Mouse (Mus musculus) layer of hippocampus, adult 9-11 months (tissue): ENCODE data around the gene Tfip11.

Source experiments
- DNase-seq: peaks from one replicate; pipeline ENCODE4 v3.0.0; 2022

Tfip11 gene

DNA sequence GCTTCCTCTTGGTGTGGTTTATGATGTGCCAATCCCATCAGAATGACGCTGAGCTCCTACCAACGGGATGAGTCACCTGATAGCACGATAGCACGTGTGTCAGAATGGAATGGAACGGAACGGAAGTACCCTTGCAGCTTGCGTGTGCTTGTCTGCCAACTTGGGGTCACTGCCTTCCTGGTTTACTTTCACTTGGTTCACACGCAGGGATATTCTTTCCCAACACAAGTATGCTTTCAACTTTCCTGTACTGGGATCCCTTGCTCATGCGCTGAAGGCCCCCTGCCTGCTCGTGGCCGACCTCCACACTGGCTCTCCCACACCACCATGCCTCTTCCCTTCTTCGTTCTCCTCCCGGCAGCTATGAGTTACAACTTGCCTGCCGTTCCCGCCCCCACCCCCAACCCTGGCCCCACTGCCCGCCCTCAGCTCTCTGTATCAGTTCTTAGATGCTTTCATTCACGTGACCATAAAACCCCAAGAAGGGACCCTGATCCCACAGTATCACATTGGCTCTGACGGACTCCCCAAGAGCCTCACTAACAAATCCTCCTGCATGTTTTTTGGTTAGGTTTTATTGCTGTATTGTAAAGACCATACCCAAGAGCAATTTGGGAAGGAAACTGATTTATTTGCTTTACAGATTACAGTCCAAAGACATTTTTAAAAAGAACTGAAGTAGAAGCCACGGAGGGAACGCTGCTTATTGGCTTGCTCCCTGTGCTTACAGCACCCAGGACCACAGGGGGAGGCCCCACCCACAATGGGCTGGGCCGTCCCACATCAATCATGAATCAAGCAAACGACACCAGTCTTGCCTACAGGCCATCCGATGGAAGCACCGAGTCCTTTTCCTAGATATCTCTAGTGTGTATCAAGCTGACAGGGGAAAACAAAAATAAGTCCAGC is 1.3 kb upstream of the Tfip11 start:
- DNase-seq = no peak

DNA sequence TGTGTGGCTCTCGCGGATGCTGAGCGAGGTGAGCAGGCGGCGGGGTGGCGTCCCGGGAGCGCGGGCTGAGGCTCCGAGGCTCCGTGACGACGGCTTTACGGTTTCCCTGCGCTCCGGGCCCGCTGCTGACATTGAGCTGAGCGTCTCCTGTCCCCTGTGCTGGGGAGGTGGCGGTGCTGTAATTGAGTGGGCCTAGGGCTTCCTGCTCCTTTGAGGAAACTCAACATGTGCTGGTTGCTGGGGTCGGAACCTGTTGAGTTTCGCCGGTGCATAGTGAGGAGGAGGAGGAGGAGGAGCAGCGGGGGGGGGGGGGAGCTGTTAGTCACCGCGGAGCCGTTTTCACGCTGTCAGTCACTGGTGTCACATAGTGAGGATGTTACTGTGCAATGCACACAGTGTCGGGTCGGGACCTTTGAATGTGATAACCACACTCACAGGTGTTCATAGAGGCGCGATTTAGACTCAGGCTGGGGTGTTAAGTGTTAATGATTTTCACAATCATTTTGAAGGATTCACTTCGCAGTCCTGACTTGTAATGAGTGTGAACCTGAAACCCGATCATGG is 370 bp downstream of the Tfip11 start:
- DNase-seq = no peak

DNA sequence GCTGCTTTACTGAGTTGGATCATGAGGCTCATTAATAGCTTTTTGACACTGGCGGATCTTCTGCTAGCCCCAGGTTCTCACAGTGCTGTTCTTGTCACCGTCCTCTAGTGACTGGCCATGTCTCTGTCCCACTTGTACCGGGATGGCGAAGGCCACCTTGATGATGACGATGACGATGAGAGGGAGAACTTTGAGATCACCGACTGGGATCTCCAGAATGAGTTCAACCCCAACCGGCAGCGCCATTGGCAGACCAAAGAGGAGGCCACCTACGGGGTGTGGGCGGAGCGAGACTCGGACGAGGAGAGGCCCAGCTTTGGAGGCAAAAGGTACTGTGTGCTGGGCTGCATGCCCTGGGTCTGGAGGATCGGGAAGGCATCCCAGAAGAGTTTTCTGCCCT is 1.7 kb downstream of the Tfip11 start:
- no peak for DNase-seq

DNA sequence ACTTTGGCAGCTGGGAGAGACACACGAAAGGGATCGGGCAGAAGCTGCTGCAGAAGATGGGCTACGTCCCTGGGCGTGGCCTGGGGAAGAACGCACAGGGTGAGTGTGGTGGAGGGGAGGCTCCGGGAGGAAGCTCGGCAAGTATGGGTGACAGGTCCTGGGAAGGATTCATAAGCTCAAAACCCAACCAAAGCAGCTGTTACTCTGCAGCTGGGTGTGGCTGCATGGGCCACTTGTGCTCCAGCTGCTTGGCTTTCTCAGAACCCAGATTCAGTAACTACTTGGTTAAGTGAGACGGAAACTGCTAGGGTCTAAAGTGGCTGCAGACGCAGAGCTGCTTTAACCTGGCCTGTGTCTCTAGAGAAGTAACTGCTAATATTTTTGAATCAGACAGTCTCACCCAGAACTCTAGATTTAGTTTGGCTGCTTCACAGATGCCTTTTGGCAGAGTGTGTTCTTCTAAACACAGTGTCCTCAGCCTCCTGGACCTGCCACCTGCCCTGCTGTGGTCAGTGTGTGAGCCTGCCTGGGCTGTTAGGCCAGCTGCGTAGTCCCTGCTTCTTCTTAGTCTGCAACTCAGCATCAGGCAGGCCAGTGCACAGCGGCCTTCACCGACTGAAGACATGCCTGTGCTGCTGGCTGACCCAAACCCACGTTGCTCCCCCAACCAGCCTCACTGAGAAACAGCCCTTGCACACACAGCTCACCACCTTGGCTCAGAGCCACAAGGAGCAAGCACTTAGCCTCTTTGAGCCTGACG is 3.8 kb downstream of the Tfip11 start:
- DNase-seq = no peak

DNA sequence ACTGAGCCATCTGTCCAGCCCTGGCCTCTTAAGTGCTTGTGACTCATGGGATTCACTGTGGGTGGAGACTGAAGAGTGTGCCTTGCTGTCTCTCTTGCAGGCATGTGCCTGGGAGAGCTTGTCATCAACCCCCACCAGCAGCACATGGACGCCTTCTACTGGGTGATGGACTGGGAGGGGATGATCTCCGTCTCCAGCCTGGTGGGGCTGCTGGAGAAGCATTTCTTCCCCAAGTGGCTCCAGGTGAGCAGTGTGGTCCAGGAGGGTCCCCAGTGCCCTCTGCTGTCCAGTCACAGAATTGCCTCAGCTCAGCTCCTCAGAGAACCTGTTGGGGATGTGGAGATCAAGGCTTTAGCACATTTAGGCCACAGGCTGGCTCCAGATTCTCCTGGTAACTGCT is 9.3 kb downstream of the Tfip11 start:
- DNase-seq = no peak

DNA sequence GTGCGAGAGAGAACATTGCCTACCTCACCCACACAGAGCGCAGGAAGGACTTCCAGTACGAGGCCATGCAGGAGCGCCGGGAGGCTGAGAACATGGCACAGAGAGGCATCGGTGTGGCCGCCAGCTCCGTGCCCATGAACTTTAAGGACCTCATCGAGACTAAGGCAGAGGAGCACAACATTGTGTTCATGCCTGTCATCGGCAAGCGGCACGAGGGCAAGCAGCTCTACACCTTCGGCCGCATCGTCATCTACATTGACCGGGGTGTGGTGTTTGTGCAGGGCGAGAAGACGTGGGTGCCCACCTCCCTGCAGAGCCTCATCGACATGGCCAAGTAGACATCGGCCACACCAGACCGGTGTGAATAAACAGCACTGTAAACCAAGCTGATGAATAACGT is 10.8 kb downstream of the Tfip11 start:
- no peak for DNase-seq

DNA sequence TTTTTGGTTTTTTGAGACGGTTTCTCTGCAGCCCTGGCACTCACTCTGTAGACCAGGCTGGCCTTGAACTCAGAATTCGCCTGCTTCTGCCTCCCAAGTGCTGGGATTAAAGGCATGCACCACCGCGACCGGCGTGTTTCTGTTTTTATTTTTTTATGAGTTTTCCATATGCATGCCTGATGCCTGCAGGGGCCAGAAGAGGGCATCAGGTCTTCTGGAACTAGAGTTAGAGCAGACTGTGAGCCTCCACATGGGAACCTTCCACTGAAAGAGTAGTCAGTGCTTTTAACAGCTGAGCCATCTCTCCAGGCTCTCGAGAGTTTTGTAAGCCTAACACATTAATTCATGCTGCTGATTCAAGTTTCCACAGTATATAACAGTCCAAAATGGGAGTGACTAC is 13.1 kb downstream of the Tfip11 start:
- no peak for DNase-seq

DNA sequence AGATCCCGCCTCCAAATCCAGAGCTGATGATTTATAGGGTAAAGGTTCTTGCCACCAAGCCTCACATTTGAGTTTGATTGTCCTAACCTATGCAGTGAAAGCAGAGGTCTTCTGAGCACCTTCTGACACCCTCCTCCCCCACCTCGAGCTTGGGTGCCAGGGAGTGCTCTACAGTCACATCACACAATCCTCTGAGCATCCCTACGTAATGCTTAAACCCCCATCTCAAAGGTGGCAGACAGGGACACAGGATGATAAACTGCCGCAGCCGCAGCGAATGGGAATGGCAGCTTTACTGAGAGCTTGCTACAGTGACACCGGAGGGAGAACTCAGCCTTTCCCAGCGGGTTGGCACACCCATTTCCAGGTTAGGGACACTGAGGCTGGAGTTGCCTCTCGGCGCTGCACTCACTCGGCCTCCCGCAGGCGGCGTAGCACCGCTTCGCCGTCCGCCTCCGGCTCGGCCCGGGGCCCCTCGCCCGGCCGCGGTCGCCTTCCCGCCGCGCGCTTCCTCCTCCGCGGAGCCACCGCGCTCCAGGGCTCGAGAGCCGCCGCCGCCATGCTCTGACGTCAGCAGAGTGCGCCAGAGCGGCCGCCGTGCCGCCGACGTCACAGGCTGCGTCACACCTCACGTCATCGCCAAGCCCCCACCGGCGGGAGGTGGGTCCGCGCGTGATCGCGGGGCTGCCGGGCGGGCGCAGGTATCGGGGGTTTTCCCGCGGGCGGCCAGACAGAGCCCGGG is 16.5 kb downstream of the Tfip11 start, which contains the start of the genes Srrd and Hps4:
Gene Srrd, minus strand, starts transcription at position 578 of the 742 bp plus-strand sequence.
Gene Hps4, plus strand, starts transcription at position 621 of the 742 bp plus-strand sequence.
- DNase-seq = peak; percentile 79

DNA sequence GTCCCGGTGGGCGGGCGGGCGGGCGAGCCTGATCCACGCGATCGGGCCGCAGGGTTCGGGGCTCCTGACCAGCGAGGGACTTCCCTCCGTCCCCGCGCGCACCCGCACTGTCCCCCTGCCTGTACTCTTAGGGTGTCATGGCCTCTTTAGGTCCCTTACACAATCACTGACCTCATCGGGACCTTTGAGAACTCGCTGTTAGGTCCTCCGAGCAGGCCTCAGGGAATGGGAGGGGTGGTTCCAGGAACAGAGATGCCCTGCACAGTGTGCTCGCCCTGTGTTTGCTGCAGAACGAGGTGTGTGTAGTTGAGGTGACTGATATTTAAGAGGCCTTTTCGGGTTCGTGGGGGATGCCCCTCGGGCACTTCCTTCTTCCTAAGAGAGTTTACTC is 17.0 kb downstream of the Tfip11 start:
- peak; percentile 57 for DNase-seq

DNA sequence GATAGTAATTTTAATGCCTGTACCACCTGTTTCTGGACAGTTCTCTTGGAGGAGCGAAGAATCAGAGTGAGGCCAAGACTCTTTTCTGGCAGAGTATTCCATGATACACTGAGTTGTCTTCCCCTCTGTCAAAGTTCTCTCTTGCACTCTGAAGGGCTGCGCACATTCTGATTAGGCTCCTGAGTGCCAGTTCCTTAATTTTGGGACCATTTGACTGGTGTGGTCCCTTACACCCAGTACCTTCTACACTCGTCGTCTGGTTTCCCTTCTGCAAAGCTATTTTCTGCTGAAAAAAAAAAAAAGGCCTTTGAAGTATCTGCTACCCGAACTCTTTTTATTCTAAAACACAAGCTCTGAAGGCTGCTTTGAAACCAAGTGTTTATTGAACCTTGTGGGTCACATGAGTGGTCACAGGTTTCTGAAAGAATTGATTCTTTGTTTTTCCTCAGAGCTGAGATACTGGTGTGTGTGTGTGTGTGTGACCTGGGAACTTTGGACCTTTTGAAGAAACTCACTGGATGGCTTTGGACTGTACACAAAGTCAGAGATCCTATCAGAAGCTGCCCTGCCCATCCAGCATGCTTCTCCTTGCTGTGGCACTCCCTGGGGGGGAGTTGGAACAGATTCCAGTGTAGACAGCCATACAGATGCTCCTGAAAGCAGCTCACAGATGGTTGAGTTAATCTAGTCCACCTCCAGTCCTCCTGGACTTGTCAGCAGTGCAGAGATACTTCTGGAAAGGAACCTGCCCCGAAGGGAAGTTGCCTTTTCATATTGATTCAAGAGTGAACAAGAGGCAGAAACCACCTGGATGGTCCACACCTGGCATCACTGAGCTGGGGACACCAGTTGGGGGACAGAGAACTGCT is 18.2 kb downstream of the Tfip11 start:
- DNase-seq = peak; percentile 84

DNA sequence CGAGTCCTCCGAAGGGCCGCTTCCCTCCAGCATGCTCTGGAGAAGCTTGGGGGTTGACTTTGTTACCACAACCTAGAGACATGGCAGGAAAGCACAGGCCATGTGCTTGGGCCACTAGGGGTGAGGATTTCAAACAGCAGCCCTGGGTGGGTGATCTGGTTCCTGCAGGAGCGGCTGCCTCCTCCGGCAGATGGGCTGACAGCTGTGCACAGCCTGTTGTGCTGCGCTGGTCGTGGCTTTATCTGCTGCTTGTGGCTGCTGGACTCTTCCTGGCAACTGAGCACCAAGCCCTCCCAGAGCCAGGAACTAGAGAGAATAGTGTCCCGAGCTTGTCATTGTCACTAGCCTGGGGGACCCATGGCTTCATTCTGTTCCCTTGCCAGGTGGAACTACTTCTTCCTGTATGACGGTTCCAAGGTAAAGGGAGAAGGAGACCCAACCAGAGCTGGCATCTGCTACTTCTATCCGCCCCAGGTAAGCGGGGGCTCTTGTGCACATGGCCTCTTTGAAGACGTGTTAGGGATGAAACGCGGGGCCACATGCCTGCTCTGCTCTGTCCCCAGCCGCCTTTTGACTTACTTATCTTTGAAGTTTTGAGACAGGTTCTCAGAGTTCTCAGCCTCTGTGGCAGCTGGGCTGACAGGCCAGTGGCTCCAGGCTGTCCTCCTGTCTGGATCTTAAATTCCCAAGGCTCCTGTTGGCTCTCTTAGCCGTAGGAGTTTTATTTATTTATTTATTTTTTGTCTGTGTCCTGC is 20.2 kb downstream of the Tfip11 start:
- no peak for DNase-seq

DNA sequence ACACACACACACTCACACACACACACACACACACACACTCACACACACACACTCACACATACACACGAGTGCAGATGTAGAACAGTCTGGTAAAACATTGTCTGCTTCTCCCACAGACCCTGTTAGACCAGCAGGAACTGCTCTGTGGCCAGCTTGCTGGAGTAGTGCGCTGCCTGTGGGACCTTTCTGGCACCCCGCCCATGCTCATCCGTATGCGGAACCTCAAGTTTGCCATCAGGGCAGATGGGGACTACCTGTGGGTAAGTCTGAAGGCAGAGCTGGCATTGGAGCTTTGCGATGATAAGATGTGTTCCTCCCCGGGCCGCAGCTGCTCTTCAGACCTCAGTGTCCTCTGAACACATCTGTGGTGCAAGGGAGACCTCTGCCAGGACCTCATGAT is 23.0 kb downstream of the Tfip11 start:
- no peak for DNase-seq

DNA sequence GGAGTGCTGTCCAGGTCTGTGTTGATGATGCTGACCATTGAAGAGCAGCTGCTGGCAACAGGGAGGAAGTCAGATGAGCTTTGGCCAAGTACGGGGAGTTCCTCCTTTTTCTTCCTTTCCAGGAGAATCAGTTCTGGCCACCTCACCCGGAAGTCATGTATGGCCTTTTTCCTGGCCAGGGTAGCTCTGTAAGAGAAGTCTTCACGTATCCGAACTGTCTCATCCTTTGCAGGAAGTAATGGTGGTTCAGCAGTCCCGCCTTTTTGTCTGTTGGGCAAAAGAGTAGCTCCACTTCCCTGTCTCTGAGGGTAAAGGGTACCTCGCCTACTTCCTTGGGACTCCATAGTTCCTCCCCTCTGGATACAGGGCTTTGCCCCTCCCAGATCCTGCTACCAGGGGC is 29.3 kb downstream of the Tfip11 start:
- peak; percentile 56 for DNase-seq

DNA sequence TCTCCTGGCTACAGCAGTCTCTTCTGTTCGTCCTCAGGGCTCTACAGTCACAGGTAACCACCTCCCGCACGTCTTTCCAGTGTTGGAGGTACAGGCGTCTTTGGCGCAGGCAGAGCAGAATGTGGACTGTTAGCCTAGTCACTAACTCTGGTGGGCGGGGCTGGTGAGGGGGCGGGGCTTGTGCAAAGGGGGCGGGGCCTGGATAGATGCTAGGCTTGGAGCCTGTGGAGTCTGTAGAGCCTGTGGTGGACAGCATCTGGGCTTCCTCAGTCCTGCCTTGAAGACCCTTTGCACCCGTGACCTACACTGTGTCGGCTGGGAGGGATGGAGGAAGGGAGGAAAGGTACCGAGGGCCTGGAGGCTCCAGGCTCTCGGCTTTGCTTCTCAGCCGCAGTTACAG is 29.8 kb downstream of the Tfip11 start, which contains the start of gene Gm6583:
Gene Gm6583, minus strand, starts transcription at position 124 of the 400 bp plus-strand sequence.
- no peak for DNase-seq

DNA sequence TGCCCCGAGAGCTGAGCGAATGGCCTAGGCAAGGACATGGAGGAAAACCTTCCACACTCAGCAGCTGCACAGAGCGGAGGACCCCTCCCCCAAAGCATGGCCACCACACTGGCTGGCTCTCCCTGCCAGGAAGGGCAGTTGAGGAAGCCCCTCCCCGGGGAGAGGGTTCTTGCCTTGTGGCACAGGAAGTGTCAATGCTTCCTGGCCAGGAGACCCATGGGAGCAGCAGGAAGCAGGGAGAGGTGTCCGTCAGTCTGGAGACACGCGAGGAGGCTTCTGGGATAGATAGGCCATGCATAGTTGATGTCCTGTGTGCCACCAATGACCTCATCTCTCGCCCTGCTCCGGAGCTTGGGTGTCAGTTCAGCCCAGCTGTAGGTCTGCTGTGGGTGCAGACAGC is 30.2 kb downstream of the Tfip11 start:
- DNase-seq = no peak

DNA sequence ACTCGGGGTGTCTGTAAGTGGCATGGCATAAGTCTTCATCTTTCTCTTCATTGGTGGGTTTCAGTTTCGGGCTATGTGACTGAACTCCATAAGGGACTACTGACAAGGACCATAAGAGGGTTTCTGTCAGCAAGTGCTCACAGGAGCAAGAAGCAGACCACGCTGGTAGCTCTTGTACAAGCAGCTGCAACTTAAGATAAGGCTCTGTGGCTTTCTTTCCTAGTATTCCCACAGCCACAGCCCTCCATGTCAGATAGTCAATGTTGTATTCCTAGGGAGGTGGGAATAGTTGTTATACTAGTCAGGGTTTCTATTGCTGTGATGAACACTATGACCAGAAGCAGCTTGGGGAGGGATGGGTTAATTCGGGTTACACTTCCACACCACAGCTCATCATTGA is 33.4 kb downstream of the Tfip11 start:
- DNase-seq = no peak

DNA sequence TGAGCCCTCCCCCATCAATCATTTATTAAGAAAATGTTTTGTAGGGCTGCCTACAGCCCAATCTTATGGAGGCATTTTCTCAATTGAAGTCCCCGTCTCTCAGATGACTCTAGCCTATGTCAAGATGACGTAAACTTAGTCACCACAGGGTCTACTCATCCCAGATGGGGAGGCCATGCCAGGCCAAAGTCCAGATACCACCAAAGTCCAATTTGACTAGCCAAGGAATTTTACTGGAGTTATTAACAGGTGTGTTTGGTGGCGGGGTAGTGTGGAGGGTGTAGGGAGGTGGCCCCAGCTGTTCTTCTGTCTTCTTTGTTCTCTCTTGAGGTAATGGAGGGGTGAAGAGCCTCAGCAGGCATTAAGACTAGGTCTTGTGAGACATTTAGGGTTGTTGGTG is 33.9 kb downstream of the Tfip11 start:
- DNase-seq = no peak

DNA sequence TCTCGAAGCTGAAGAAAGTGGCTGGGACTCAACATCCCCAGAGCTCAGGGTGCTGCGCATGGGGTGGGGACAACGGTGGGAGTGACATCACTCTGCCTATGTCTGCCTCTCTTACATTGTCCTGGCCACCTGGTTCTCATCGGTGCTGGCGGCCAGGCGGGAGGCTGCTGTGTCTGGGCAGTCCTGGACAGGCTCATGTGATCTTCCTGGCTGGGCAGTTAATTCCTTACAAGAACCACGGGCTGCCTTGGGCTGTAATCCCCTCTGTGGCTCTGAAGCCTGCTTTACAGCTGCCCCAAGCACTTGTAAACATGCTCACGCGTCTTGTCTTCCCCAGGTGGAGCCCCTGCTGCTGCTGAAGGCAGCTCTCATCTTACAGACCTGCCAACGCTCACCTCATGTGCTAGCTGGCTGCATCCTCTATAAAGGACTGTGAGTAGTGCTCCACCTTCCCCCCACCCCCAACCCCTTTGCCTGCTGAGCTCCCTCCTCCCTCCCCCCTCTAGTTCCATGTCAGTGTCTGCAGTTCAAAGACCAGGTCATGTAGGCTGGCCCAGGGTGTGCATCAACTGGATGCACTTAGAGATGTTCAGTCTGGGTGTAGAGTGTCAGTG is 38.1 kb downstream of the Tfip11 start:
- DNase-seq = no peak

DNA sequence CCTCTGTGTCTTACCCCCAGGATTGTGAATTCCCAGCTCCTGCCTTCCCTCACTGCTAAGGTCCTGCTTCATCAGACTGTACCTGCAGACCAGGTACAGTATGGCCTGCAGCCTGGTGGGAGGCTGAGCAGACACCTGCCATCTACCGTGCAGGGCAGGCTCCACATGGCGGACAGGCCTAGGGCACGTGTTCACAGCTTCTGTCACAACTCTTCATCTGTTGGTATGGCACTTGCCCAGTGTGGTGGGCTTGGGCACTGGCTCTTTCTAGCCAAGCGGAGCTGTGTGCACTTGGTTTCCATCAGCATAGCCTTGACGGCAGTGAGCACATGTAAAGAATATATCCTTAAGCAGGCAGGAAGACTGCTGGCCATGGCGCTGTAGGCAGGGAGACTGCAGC is 40.7 kb downstream of the Tfip11 start:
- DNase-seq = no peak

DNA sequence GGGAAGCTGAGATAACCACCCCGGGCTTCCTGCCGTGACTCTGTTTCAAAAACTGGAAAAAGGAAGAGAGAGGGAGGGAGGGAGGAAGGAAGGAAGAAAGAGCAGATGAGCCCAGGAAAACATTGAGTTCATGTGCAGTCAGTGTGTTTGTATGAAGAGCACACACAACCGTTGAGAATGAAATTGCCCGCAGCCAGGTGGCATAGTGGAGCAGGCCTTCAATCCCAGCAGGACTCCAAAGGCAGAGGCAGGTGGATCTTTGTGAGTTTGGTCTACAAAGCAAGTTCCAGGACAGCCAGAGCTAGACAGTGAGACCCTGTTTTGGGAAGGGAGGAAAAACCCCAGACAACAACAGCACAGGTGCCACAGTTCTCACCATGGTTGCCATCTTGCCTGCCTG is 41.2 kb downstream of the Tfip11 start:
- DNase-seq = no peak

DNA sequence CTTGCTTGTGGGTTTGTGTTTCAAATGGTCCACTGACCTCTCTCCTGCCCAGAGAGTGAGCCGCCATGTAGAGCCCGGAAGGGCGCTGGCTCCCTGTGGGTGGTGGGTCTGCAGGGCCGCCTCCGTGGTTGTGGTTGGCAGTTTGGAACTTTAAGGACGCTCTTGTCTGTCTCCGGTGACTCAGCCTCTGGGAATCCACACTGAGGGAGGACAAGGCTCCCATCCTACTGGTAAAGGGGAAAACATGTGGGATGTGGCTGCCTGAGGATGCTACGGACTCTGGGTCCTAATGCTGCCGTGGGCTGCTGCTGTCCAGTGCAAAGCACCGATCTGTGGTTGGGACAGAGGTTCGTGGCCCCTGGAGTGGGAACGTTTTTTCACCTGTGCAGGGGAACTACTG is 41.8 kb downstream of the Tfip11 start:
- DNase-seq = no peak
